Mouse (Mus musculus) left cerebral cortex, postnatal 14 days (tissue): ENCODE results near the gene Onecut1. TPM values are rescaled to one million over a fixed set of nuclear protein-coding genes. Genes with fewer than 3 reads are reported as not detected.
A peak's percentile ranks its signal among the peaks of the same experiment; 100 is the strongest.

Source experiments
- DNase-seq, 2 experiments: peaks; one replicate each; pipeline ENCODE4 v3.0.0; 2021 to 2022; ENCODE audit warnings: low spot score in 2 of 2, mixed read lengths in 1 of 2
- intact Hi-C: fragments of 180-260 bp; cut with DNase I; formaldehyde crosslinking; loops from one replicate; pipeline ENCODE4 v1.15.1; 2025
- total RNA-seq, 2 experiments: library from RNA; stranded (reverse); gene quantifications; 2 replicates each; pipeline ENCODE4 v1.2.3; 2021

Onecut1 gene
- total RNA-seq, 2 experiments from 2014 or later: 0.08 TPM; not detected in 1

DNA sequence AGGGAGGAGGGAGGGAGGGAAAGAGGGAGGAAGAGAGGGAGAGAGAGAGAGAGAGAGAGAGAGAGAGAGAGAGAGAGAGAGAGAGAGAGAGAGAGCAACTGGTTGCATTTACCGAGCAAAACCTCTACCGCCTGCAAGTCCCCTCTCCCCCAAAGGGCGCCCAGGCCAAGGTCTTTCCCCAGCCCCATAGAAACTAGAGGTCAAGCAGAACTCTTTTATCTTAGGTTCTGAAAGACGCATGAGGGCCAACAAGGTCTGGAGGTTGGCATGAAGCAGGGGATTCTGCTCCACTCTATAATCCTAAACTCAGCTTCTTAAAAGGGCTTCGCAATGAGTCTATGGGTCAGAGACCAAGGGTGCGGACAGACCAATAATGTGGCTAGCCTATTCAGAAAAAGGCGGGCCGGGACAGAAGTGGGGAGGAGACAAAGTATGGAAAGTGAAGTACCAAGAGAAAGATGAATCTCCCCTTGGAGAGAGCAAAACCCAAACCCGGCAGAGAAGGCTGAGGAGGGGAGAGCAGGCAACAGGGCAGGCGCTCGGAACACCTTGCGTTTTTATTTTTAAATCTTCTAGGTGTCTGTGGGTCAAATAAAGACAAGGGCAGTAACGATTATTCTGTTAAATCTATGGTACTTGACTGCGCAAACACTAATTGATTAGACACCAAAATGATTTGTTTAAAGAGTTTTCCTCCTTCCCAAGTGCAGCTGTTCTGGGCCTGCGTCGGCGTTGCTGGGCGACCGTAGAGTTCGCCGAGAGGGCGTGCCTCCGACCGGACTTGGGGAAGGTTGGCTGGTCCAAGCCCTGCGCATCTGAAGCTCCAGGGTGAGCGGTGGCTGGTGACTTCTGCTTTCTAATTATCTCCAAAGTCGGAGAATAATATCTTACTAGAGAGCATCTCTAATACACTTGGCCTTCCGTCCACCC lies 4.9 kb upstream of the Onecut1 start:
- intact Hi-C loops: no loop called here
- DNase-seq: no peak

DNA sequence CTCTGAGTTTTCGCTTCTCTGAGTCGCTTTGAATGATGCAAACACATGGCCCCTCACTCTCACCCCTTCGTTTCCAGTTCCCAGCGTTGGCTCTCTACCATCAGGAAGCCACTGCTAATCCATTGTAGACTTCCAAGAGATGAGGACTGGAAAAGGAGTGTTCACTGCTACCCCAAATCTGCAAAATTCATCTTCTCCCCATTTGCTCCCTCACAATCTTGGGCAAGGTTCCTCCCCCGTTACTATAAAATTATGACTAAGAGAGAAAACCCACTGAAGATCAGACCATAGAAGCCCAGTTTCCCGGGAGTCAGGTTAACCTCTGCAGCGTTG lies 4.2 kb upstream of the Onecut1 start:
- intact Hi-C loops: no loop called here
- no peak for DNase-seq

DNA sequence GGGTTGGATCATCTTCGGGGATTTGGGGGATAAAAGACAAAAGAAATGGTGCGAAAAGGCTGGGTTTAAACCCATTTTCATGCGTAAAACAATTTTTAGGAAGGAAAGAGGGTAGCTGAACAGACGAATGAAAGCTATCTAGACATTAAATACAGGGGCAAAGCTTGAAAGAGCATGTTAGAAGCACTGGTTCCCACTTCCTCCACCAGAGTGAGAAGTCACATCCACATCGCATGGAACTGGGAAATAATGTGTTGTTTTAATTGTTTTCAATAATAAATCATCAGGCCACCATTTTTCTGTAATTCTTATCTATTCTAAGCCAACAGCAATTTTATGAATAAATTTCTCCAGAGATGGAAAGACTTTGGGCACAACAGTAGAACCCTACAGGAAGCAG lies 3.6 kb upstream of the Onecut1 start:
- no peak for DNase-seq
- intact Hi-C loops: no loop called here

DNA sequence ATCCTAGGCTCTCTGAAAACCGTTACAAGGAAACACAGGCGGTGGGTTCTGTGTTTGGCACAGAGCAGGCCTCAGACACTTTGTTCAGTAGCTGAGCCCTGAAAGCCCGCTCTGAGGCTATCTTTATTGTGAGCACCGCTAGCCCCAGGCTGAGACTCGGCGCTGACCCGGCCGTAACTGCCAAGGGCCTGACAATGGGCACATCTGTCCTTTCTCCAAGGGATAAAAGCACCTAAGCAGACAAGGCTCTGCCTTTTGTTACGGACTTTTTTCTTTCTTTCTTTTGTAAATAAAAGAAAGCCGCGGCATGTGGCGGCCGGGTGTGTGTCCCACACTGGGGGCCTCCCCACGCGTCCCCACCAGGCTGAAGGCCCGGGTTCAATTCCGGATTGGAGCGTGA lies 1.3 kb upstream of the Onecut1 start:
- intact Hi-C loops: no loop called here
- DNase-seq: no peak

DNA sequence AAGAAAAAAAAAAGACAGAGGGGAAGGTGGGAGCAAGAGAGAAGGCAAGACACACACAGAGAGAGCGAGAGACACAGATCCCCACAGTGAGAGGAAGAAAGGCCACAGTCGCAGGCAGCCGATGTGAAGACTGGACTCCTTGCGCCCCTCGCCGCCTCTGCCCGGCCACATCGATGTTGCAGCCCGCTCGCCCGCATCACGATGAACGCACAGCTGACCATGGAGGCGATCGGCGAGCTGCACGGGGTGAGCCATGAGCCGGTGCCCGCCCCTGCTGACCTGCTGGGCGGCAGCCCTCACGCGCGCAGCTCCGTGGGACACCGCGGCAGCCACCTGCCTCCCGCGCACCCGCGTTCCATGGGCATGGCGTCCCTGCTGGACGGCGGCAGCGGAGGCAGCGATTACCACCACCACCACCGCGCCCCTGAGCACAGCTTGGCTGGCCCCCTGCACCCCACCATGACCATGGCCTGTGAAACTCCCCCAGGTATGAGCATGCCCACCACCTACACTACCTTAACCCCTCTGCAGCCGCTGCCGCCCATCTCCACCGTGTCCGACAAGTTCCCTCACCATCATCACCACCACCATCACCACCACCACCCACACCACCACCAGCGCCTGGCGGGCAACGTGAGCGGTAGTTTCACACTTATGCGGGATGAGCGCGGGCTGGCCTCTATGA lies 517 bp downstream of the Onecut1 start:
- no peak for DNase-seq

DNA sequence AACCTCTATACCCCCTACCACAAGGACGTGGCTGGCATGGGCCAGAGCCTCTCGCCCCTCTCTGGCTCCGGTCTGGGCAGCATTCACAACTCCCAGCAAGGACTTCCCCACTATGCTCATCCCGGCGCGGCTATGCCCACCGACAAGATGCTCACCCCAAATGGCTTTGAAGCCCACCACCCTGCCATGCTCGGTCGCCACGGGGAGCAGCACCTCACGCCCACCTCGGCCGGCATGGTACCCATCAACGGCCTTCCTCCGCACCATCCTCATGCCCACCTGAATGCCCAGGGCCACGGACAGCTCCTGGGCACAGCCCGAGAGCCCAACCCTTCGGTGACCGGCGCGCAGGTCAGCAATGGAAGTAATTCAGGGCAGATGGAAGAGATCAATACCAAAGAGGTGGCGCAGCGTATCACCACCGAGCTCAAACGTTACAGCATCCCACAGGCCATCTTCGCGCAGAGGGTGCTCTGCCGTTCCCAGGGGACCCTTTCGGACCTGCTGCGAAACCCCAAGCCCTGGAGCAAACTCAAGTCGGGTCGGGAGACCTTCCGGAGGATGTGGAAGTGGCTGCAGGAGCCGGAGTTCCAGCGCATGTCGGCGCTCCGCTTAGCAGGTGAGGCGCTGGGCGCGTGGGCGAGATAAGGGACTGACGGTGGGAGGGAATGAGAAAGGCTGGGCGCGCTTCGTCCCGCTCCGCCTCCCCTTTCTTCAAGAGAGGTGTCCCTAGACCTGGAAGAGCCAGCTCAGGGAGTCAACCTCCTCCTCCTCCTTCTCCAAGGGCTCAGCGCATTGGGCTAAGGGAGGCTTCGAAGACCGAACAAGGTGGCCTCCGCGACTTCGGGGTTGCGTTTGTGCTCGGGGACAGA lies 1.3 kb downstream of the Onecut1 start:
- DNase-seq: no peak
- intact Hi-C loops: no loop called here

More for the DNA sequence above, 517 bp downstream of the Onecut1 start:
- intact Hi-C loops: no loop called here

DNA sequence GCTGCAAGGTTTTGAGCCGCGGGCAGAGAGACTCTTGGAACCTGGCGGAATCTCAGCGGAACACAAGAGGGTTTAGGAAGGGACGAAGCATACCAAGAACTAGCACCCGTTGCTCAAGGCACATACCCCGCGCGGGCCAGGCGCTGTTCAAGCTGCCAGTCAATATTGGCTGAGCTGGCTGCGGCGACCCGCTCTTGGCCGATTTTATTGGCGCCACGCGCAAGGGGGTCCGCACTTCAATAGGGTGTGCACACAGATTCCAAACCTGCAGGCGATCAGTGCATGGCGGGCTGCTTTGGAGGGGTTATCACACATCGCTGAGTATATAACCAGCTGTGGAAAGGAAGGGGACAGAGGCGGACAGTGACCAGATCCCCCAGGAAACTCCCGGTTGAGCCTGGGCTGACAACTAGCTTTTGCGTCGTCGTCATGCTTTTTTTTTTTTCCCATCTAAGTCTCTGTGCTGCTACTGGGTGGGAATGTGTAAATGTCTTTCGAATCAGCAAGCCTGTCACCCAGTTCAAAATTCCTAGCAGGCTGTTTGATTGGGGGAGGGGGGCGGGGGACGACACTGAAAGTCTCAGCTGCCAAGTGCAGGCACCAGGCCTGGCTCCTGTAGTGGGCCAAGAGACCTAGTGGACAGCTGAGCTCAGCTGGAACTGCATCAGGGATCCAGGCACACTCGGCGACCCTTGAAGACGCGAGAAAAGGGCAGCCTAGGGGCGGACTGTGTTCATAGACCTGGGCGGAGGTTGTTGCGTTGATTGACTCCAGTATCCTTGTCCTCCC lies 2.1 kb downstream of the Onecut1 start:
- DNase-seq: no peak
- intact Hi-C loops: no loop called here

DNA sequence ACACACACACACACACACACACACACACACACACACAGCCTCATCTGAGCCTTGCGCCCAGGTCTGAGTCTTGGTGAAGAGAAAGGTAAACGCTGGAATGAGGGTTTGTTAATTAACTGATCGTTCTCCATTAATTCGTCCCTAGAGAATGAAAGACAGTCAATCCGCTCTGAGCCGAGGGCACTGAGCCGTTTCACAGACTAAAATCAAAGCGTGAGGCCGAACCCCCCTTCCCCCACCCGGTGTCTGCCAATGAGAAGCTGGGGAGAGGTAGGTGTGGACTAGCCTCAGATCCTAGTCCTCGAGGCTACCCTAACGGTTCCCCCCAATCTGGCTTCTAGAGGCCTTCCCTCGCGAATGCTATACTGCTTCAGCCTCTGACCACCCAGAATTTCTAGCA lies 2.8 kb downstream of the Onecut1 start:
- DNase-seq: no peak
- intact Hi-C loops: no loop called here

DNA sequence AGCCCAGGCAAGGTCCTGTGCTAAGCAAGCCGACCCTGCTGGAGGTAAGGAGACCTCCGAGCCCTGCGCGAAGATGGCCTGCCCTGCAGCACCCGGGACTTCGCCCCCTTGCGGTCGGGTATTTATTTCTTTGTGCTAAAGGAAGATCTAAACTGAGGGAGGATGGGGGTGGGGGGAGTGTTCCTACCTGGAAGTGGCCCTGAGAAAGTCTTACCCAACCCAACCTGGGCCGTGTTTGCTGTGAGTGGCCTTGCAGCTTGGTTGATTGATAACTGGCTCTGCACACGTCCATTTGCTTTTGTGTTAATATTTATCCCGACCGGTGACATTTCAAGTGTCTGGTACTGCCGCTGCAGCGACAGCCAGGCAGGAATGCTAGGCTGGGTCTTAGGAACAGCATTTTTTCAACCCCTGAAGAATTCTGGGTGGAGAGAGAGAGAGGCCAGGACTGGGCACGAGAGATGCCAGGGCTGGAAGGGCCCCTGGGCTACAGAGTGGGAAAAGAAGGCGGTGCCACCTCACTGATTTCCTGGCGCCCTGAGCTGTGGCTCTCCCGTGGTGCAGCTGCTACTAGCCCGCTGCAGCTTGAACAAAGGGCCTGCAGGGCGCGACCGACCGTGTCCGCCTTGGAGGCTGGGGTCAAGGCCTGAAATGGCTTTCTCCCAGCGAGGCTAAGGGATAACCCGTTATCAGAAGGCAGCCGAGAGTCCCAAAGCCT lies 5.0 kb downstream of the Onecut1 start:
- no peak for DNase-seq
- intact Hi-C loops: no loop called here

DNA sequence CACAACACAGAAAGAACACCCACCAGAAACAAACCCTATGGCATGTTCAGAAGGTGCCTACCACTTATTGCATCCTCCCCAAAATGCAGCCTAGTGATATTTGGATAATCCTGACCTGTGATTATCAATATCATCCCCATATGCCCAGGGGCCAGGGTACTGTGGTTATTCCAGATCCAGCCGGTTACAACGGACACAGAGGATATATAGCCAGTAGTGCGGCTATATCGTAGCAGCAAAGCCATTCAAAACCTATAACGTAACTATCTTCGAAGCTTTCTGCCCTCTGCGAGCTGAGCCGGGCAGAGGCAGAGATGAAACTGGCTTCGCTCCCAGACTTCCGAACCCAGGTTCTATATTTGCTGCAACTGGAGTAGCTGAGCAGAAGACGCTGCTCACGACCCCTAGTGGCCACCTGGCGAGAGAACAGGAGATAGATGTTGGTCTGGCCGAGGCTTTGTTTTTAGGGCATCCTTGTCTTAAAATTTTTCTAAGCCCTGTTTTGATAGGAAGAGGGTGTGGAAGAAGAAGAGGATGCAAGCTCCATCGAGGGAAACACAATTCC lies 6.0 kb downstream of the Onecut1 start:
- DNase-seq: peak; percentile 70 to 71
- intact Hi-C loops: no loop called here

DNA sequence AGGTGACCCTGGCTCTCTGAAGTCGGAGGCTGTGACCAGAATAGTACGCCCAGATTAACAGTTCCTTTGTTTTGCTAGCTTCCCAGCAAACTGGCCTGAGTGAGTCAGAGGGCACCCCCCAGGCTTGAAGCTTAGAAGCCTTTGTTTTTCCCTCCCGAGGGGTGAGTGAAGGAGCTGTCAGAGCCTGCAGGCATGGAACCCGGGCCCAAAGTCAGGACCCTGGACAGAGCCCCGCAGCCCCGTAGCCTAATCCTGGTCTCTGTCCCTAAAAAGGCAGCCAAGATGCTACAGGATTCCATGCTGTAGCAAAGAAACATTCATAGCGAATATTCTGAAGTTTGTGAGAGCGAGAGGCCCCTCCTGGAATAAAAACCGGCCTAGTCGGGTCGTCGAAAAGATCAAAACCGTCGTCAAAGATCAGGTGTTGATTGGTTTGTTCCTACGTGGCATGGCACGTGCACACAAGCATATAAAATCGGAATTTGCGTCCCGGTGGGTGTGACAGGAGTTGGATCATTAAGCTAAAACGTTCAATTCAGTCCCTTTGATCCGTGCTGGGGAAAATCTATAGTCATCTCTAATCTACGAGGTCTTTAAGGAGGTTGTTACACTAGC lies 6.7 kb downstream of the Onecut1 start:
- intact Hi-C loops: no loop called here
- DNase-seq: no peak

DNA sequence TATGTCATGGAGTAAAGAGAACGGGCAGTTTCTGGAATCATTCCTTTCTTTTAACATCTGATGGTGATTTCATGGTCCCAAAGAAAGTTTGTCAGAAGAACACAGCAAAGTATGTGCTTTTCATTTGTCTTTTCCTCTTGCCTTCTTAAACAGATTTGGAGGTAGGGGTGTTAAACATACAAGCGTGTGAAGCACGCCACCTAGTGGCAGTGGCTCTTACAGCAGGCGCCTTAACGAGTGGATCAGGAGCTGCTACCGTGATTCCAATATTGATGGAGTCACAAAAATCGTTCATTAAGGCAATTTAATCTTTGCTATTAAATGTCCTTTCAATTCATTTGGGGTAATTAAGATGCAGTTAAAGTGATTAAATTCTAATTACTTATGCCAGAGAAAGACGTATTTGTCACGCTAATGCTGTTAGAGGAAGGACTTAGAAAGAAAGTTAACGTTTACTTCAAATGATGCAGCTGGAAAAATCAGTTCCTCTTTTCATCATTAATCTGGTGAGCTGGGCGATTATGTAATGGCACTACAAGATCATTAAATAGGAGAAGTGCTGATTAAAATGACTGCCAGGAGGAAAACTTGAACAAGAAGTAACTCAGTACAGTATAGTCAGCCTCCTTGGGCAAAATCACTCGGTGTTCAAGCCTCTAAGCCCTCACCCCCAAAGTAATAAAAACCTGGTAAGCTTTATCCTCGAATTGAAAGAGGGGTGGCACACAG lies 9.4 kb downstream of the Onecut1 start:
- intact Hi-C loops: loop anchor here (1.0 to 2.0 kb wide), 3 partner anchors 340 to 729 kb away; no protein-coding TSS in a partner anchor

DNA sequence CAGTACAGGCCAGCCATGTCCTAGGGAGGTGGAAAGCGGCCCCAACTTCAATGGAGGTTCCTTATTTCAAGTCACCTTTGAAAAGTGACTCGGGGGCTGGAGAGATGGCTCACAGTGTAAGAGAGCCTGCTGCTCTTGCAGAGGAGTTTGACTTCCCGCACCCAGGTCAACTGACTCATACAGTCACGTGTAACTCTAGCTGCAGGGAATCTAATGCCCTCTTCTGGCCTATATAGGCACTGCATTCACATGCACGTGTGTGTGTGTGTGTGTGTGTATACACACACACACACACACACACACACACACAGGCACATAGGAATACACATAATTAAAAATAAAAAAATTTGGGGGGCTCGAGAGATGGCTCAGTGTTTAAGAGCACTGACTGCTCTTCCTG lies 14.6 kb downstream of the Onecut1 start:
- intact Hi-C loops: no loop called here
- DNase-seq: no peak

More for the DNA sequence above, 9.4 kb downstream of the Onecut1 start:
- peak; percentile 78 to 90 for DNase-seq

DNA sequence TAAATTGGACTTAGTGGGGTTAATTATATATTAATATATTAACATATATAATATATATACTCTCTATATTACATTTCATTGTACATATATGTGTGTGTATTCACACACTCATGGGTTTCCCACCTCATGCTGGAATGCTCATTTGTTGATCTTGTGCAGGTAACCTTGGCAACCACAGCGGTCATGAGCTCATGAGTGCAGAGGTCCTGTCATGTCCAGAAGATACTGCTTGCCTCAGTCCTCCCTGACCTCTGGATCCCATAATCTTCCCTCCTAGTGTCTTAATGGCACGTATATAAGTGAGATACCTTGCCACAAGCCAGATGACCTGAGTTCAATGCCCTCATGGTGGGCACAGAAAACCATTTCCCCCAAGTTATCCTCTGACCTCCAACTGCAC lies 16.0 kb downstream of the Onecut1 start:
- DNase-seq: no peak

DNA sequence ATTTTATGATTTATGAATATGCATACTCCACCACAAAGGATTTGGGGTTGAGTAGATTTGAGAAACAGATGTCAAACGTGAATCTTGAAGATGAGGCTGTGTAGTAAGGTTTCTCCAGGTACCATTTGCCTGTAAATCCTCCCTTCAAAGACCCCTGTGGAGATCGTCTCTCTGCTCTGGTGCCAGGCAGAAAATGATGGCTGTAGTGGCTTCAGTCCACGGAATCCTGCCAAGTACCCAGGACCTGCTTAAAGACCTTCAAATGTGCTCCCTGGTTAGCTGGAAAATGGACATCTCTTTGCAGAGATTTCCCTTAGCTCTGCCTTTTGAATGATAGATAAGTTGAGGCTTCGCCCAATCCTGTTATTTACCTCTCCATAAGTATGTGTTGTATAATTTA lies 26.1 kb downstream of the Onecut1 start:
- intact Hi-C loops: no loop called here
- DNase-seq: no peak

More for the DNA sequence above, 16.0 kb downstream of the Onecut1 start:
- intact Hi-C loops: no loop called here

DNA sequence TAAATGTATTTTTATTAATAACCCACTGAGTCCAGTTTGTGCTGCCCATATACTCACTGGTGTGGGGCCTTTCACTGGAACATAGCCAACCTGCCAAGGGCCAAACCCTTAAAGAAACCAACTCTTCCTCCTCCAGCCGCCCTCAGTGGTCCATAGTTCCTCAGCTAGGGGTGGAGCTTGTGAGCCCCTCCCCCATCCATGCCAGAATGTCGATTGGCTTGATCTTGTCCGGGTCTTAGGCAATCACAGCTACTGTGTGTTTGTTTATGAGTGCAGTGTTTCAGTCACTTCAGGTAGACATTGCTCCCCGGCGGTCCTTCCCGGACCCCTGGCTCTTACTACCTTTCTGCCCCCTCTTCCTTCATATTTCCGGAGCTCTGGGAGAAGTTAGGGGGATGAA lies 35.0 kb downstream of the Onecut1 start:
- intact Hi-C loops: no loop called here
- DNase-seq: no peak

DNA sequence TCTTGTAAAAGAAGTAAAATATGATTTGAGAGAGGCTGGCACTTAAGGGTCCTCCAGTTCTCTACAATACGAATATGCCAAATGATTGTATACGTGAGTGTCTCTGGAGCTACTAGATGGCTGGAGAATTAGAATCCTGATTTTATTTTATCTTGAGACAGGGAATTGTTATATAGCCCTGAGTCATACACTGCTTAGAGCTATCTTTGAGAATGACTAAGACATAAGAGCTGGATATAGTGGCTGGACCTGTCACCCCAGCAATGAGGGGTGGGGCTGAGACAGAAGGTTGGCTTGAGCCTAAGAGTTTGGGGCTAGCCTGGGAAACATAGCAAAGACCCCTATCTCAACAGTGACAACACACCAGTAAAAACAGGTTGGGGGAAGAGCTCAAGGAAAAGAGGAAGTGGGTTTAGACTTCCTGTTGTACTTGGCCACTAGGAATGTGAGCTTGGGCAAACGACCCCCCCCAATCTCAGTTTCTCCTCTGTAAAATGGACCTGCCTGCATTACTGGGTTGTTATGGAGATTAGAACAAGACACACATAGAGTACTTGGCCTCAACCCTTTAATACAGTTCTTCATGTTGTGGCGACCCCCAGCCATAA lies 35.8 kb downstream of the Onecut1 start:
- no peak for DNase-seq
- intact Hi-C loops: no loop called here
